Mouse (Mus musculus): ENCODE results near the gene Runx3.

DNA sequence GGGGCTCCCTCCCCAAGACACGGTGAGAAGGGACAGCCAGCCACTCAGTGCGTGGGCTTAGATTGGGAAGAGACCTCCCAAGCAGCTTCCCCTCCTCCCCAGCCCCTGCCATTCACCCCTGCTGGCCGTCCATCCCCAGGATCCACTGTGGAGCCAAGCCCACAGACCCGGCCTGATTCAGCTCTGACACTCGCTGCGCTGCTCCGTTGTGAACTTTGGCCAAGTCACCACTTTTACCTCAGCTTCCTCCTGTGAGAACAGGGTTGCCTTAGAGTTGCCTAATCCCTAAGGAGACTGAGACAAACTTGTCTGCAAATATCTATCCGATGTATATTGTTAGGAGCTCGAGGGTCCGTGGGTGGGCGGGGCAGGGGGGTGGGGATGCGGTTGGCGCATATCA, 21.3 kb downstream of the Runx3 start:
- no peak for TF ChIP-seq CTCF (IDR thresholded peaks at IDR 0.05; ENCODE audit: extremely low read depth, insufficient read depth, insufficient read length, insufficient replicate concordance)
- no peak for TF ChIP-seq POLR2A (IDR thresholded peaks at IDR 0.05; ENCODE audit: low read depth, low read length)
